Mouse (Mus musculus): ENCODE data around the gene Tmed4.
A peak's percentile ranks its signal among the peaks of the same experiment; 100 is the strongest.

Gene Tmed4

DNA sequence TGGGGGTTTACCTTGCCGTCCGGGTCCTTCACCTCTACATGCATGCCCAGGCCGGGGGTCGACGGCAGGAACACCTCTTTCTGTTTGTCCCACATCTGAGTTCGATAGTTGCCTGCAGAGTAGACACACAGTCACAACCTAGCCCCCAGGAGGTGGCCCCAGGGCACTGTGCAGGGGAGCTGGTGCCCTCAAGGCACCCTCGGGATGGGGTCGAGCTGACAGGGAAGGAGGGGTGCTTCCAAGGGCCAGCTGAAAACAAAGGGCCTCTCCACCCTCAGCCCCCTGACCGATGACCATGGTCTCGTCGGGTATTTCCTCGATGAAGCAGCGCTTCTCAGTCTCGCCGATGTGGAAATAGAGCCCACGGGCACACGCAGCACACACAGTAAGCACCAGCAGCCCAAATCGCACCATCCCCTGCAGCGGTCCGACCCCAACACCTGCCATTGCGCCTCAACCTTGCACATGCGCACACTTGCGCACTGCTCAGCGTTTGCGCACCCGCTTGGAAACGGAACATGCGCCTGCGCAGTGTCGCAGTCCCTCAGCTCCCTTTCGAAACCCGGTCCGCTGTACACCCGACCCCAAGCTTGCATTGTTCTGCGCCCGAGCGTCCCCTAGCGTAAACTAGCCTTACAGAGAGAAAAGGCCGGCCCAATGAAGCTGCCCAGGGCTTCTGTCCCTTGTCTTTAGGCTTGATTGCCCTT, at the start of gene Tmed4:
Tmed4 (minus strand) TSS at position 484 of the 707 bp plus-strand sequence.
- DNase-seq (ENCODE audit: extremely low spot score) = peak; percentile 94

DNA sequence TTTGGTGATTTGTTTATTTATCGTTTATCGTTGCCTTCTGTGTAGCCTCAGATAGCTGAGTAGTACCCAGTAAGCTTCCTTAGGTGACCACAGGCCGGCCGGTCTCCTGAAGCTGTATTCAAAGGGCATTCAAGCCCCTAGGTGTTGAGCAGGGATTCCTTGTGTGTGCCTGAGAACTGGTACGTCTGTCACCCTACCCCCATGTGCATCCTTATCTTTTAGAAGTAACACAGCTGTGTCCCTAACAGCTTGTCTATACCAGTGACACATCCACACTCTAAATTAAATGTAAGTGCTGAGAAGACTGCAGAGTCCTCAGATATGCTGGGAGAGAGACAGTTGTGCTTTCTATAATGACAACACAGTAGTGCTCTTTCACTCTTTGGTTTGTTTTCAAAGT, 48.7 kb upstream of the Tmed4 start:
- DNase-seq (ENCODE audit: extremely low spot score) = no peak

DNA sequence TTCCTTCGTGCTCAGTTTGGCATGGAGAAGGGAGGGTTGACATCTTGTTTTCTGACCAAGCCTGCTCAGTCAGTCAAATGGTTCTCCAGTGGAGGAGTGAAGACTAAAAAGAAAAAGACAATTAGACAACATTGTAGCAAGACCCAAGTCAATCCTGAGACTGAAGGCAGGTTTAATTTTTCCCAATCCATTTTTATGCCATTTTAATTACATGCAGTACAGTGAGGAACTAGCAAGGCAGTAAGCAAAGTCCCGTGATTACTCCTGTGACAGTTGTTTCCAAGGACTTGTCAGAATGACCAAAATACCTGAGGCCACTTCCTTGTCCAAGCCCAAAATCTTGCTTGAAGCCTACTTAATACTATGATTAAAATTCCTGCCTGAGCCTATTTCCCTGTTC, 47.4 kb upstream of the Tmed4 start:
- no peak for DNase-seq (ENCODE audit: extremely low spot score)

DNA sequence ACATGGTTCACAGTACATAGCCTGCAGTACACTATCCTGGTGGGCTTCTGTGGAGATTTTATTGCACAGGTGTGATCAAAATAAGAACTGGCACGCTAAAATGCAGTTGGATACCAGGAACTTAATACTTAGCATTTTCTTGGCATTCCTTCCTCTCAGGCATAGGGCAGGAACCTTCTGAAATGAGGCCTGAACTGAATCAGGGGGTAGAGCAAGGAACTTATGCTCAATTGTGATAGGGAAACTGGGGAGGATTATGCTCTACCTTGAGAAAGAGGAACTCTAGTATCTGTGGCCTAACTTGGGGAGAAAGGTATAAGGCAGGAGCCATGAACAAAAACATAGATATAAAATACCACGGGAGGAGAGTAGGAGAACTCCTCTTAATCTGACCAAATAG, 44.7 kb upstream of the Tmed4 start:
- no peak for DNase-seq (ENCODE audit: extremely low spot score)

DNA sequence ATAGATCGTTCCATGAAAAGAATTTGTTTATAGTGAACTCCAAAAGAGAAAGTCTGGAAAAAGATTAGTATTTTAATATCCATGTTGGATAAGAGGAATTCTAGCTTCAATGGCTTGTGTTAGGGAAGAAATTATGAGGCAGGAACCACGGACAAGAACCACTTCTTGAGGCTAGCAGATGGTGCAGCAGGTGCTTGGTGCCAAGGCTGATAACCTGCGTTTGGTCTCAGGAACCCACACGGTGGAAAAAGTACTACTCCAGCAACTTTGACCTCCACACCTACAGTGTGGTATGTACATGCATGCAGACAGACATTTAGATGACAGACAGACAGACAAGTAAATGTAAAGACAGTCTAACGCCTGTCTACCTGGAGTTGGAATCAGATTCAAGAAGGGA, 43.9 kb upstream of the Tmed4 start:
- no peak for DNase-seq (ENCODE audit: extremely low spot score)

DNA sequence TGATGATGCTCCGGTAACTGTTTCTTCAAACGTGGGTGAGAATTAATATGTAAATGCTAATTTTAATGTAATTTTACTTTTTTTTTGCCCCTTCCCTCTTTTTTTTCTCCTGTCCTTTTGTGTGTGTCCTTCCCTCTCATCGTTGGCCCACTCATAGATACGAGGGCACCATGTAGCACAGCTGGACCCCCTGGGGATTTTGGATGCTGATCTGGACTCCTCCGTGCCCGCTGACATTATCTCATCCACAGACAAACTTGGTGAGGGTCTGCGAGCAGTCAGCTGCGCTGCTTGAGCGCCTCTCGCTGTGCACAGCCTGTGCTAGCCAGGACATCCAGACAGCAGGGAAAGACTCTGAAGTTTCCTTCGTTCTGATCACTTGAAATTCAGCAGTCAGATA, 42.2 kb upstream of the Tmed4 start:
- DNase-seq (ENCODE audit: extremely low spot score) = no peak

DNA sequence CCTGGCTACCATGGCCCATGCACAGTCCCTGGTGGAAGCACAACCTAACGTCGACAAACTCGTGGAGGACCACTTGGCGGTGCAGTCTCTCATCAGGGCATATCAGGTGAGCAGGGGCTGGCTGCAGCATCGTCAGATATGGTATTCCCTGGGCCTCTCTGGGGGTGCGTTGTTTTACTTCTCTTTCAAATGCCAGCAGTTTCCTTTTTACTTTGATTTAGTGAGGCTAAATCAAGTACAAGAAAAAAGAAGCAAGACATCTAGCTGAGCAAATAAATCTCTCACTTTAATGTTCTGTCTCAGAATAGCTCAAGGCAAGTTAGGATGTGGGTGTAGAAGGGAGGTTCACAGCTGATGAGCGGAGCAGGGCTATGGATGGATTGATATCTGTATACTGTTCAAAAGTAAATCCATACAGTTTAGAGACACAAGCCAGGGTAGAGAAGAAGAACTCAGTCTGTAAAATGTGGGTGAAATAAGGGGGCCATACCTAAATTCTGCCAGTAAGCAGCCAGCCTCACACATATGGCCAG, 39.3 kb upstream of the Tmed4 start:
- DNase-seq (ENCODE audit: extremely low spot score) = no peak

DNA sequence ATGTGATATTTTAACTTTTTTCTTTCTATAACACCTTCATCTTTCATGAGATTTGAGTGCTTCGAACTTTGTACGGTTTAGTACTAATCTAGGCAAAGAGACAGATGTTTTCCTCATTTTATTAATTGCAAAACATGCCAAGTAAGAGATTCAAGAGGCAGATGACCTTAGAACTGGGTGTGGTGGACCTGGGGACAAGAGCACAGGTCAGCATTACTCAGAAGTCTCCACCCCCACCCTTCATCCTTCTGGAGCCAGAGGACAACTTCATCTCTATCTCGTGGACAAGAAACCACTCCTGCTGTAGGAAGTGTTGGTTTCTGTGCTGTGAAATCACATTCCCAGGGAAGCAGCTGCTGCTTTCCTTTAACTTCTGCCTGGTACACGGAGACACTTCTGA, 33.5 kb upstream of the Tmed4 start:
- DNase-seq (ENCODE audit: extremely low spot score) = no peak

DNA sequence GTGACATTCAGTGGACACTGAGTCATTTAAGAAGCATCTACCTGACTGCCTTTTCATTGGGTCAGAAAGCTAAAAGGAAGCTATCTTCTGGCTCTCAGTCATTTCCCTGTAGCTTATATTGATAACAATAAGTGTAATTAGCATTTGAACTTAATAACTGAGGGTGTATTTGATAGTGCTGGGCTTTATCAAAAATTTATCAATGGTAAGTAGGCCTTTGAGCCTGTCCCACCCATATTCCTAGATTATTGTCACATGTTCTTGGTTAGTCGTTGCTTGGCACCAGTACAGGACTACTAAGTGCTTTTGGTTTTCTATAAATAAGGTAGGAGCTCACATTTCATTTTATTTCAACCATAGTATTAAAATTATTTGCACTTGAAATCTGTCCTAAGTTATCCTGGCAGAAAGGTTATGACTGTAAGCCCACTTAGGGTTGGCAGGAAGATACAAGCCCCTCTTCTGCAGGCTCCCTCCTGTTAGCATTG, 31.3 kb upstream of the Tmed4 start:
- no peak for DNase-seq (ENCODE audit: extremely low spot score)

DNA sequence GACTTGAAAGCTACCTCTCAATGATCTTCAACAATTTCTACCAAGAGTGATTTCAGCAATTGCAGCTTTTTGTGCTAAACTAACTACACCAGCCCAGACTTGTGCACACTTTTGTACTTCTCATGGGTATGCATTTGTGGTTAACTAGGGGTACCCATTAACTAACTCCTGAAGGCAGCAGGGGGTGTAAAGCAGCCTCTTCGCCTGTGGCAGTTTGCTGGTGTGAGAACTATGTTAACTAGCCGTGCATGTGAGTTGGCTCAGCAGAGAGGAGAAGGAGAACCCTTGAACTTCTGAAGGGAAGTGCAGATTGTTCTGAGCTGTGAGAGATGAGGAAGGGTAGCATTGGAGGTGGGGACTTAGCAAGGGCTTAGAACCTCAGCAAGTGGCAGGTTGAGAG, 28.1 kb upstream of the Tmed4 start:
- DNase-seq (ENCODE audit: extremely low spot score) = no peak

DNA sequence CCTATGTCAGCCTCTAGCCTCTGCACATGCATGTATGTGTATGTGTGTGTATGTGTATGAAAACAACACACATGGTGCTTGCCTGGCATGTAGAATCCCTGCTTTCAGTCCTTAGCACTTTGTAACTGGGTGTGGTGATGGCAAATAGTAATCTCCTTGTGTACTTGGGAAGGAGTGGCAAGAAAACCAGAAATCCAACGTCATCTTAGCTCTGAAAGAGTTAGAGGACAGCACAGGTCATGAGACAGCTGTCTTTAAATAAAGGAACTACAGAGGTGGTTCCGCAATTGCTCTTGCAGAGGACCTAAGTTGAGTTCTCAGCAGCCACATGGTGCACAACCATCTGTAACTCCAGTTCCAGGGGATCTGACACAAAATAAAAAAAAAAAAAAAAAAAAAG, 24.8 kb upstream of the Tmed4 start:
- DNase-seq (ENCODE audit: extremely low spot score) = no peak

DNA sequence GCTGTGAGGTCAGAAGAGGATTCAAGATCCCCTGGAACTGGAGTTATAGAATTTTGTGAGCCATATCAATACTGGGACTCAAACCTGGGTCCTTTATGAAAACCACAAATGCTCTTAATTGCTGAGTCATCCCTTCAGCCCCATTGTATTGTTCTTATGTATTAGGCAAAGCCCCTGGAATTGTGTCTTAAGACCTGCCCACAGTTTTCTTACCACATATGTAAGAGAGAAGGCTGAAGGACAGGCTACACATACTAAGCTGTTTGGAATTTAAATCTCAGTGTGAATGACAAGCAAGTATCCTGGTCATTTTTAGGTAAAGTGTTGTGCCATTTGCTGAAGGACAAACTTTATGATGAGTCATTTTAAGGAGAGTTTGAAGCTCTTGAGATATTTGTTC, 21.4 kb upstream of the Tmed4 start:
- no peak for DNase-seq (ENCODE audit: extremely low spot score)

DNA sequence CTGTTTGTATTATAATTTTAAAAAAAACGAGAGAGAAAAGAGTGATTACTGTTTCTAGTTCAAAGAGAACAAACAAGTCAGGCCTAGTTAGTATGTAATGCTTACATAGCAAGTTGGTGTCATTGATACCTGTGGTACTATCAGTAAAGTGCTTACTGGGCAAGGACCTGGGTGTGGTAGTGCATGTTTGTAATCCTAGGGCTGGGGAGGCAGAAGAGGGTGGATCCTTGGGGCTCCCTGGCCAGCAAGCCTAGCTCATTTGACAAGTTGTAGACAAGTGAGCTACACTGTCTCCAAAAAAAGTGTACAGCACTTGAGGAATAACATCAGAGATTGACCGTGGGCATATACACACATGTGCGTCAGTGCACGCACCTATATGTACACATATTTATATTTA, 20.0 kb upstream of the Tmed4 start:
- DNase-seq (ENCODE audit: extremely low spot score) = no peak

DNA sequence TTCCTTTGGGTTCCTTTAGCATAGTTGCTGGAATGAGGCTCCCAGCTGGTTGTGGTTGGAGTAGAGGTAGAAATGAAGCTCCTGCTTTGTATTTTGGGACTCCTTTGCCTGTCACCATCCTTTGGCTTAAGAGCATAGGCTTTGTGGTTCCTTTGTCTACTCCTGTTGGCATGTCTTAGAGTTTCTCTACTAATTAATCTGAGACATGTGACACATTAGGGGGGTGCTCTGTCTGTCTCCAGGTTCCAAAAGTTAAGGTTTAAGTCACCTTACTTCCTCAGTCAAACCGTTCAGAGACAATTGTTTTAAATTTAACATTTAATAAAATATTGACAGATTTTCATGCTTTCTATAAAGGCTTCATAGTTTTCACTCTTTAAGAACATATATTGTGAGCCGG, 18.9 kb upstream of the Tmed4 start:
- DNase-seq (ENCODE audit: extremely low spot score) = no peak

DNA sequence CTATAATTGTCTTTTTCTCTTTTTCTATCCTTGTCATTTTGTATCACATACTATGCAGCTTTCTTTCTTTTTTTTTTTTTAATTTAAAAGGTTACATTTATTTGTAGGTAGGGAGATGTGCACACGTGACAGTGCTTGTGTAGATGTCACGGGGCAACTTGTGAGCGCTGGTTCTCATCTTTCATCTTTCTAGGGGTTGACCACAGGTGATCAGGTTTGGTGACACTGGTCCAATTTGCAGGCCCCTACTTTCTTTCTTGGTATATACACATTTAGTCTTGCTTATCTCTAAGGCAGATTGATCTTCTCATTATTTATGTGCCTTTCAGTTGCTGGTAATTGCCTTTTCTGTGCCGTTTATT, 18.3 kb upstream of the Tmed4 start:
- DNase-seq (ENCODE audit: extremely low spot score) = no peak

DNA sequence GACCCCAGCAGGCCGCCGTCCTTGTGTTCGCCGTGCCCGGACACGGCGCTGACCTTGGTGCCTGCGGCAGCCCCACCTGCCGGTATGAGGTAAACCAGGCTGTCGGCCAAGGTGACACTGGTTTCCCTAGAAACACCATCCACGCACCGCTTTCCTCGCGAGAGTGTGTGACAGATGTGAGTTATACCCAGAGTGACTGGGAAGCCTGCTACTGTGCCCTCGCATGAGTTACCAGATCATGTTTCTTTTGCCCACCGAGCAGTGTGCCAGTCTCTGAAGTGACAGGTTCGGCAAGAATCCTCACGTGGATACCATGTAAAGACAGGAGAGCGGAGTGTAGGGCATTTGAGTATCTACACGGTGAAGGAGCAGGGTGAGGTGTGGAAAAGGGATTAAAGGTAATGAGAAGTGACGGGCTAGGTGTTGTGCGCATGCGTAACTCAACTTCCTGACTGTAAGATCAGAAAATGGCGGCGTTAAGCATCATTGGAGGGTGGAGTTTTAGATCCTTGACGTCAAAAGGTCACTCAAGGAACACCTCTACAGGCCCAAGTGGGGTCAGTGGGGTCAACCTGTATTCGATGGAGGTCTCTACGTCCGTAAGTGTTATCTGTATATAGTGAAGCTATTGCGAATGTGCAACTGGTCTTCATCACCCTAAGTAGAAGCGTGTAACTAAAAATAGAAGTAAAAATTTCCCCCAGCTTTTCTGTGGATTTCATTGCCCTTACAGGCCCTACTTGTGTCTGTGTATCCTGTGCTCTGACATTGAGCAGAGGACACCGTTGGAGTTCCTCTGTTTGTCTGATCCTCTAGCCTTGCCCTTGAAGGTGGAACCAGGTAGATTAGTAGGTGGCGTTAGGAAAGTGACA, 17.7 kb upstream of the Tmed4 start:
- peak; percentile 64 for DNase-seq (ENCODE audit: extremely low spot score)

DNA sequence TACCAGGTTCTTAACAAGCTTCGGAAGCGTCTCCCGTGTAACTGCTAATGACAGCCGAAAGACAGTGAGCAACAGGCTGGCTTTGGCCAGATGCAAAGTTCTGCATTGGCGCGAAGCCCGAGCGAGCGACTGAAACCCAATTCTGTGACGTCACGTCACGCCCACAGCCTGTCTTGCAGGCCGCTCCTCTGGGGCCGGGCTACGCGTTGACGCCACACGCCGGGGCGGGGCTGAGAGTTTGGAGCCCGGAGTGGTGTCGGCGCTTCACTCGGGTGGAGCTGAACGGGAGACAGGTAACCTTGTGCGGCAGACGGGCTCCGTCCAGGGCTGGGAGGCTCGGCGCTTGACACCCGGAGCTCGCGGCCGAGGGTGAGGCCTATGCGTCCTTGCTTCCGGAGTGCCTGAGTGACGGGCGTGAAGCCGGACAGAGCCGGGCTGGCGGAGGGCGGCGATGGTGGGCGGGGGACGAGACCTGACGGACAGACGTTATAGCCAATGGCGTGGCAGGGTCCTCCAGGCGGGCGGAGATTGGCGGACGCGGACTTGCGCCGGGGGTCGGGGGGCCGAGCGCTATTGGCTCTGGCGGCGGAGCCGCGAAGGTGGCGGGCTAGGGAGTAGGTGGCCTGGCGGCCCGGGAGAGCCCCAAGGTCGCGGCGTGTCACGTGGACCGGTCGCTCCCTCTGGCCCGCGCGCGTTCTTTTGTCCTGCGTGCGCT, 16.9 kb upstream of the Tmed4 start, which contains the start of gene Ogdh:
Ogdh (plus strand) TSS at position 233 of the 715 bp plus-strand sequence.
- DNase-seq (ENCODE audit: extremely low spot score) = peak; percentile 99

DNA sequence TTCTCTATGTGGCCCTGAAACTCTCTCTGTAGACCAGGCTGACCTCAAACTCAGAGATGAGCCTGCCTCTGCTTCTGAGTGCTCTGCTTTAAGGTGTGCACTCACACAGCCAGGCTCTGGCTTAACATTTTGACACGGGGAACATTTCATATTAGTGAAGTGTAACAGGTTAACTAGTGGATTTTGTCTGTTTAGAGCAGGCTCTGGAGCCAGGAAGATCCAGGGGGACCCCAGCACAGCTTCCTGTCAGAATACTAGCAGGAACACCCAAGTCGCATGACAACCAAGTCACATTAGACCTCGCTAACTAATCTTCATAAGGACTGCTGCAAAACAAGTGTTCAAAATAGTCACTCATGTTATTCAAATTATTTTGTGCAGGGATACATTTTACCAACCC, 16.2 kb upstream of the Tmed4 start:
- DNase-seq (ENCODE audit: extremely low spot score) = no peak

DNA sequence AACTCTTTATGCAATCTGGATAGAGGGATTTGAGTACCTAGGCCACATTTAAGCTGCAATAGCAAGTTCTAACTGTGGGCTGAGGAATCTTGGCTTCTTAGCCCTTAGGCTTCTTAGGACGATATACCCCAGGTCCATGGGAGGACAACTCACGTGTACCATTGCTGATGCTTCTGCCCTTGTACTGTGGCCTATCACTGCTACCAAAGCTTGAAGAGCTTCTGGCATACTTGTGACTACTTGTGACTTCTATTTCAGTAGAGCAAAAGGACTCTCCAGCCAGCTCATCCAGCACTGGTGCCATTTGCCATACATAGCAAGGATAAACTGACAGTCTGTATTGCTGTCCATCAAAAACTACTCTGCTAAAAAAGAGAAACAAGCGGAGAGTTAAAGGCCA, 15.5 kb upstream of the Tmed4 start:
- DNase-seq (ENCODE audit: extremely low spot score) = no peak

DNA sequence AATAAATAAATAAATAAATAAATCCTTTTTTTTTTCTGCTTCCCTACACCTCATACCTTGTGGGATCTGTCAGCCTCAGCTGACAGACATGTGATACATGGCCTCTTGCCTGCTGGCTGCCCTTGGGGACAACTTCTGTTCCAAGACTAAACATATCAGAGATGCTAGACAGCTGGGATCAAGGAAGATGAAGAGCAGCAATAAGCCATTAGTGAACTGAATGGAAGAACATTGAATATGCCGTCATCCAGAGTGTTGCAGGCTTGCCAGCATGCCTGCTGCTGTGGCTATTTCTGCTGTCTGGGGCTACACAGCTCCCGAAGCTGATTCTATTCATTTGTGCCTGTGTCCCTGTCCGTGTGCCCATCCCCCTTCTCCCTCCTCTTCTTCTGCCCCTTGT, 8.3 kb upstream of the Tmed4 start:
- DNase-seq (ENCODE audit: extremely low spot score) = no peak

DNA sequence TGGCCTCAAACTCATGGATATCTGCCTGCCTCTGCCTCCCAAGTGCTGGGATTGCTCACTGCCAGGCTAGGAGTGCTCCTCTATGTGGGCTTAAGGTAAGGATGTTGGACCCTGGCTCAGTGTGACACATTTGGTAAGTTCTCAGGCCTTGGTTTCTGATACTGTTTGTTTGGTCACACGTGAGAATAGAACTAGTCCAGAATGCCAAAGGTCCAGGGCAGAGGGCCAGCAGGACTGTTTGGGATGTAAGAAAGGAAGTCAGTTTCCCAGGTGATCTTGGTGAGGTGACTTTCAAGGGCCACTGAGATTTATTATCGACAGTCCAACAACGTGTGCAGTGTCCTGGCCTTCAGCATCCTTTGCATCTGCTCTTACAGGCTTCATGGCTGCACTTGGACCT, 1.8 kb upstream of the Tmed4 start:
- DNase-seq (ENCODE audit: extremely low spot score) = no peak

DNA sequence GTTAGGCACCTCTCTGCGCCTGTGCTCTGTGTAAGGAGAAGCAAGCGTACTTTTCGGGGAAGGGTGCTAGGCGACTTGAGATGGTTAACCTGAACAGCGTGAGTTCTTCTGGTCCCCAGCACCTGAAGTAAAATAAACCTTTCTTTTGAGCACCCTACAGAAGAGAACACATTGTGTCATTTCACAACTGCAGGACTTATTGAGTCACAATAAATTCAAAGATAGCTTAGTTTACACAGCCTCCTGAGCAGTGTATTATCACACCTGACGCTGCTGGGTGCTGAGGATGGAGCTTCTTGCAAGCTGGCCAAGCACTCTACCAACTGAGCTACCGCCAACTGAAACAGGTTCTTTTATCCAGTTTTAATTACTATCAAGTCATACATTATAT, 419 bp upstream of the Tmed4 start:
- DNase-seq (ENCODE audit: extremely low spot score) = no peak
